Mouse (Mus musculus): ENCODE data around the gene Nceh1.

DNA sequence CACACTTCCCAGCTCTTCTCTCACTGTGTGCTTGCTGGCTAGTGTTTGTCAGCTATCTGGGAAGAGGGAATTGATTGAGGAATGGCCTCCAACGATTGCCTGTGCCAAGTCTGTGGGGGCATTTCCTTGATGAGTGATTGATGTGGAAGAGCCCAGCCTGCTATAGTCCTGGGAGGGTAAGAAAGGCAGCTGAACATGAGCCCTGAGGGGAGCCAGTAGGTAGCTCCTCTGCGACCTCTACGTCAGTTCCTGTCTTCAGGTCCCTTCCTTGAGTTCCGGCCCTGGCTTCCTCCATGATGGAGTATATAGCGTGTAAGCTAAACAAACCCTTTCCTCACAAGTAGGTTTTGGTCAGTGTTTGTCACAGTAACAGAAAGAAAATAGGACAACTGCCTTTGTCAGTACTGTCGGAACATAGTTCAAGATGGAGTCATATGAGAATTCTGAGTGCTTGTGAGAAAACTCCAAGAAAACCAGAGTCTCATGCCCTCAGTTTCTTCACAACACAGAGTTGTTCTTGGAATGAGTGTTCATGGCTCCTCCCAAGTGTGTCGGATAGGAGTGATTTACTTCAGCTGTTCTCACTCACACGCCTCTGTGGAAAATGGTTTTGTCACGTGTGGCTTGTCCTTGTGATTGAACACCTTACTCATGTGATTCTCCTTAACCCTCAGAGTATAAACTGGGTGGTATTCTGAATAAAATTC is 22.9 kb downstream of the Nceh1 start:
- no peak for TF ChIP-seq CEBPB (IDR thresholded peaks at IDR 0.05; ENCODE audit: insufficient read depth, poor library complexity, severe bottlenecking)
- no peak for TF ChIP-seq TCF12 (IDR thresholded peaks at IDR 0.05; ENCODE audit: insufficient read depth, poor library complexity, severe bottlenecking)
- TF ChIP-seq POLR2A (IDR thresholded peaks at IDR 0.05; ENCODE audit: insufficient read length, low read depth), result no peak
- TF ChIP-seq E2F4 (IDR thresholded peaks at IDR 0.05; ENCODE audit: insufficient read depth), result no peak
- TF ChIP-seq MAX (IDR thresholded peaks at IDR 0.05; ENCODE audit: low read depth), result no peak
- TF ChIP-seq POLR2AphosphoS2 (IDR thresholded peaks at IDR 0.05; ENCODE audit: insufficient read length, low read depth), result no peak

All from myocyte (in vitro differentiated cells).